Mouse (Mus musculus): ENCODE results near the gene Mtfr1l. TPM values are rescaled to one million over a fixed set of nuclear protein-coding genes. Genes with fewer than 3 reads are reported as not detected.

Gene Mtfr1l
- polyA plus RNA-seq, 1 experiment from 2014 or later: 130 TPM

DNA sequence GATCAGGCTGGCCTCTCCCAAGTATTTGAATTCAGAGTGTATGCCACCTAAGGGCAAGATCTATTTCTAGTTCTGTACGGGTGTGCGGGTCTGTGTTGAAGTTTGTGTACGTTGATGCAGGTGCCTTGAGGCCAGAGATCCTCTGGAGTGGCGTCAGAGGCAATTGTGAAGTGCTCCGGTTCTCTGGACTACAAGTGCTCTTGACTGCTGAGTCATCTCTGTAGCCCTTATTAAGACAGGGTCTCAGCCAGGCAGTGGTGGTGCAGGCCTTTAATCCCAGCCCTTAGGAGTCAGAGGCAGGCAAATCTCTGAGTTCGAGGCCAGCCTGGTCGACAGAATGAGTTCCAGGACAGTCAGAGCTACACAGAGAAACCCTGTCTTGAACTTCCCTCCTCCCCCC, 19.6 kb downstream of the Mtfr1l start:
- 83% methylated on average over 7 of the region's 7 CpGs for WGBS
- Histone ChIP-seq H3K9ac (ENCODE audit: low read depth, low read length) (no peak overlapping the region), H3K4me1 (ENCODE audit: control insufficient read depth, insufficient read depth, low read length) (peaks cover 17% of the 10 kb centered on the region), H3K4me3 (ENCODE audit: low read length) (no peak overlapping the region), H3K36me3 (ENCODE audit: control insufficient read depth, insufficient read depth, low read length) (0 out of 2 replicates have a peak, but pooled peaks cover 6% of the 10 kb centered on the region), H3K27me3 (ENCODE audit: control insufficient read depth, insufficient read depth, low read length) (no peaks in the 10 kb centered on the region), H3K4me2 (replicated peaks; ENCODE audit: low read depth, low read length) (no peak overlapping the region), H3K9me3 (ENCODE audit: control insufficient read depth, low read length) (no peaks in the 10 kb centered on the region), H3K27ac (ENCODE audit: low read depth, low read length) (no peak overlapping the region)
- no peak for ATAC-seq (ENCODE audit: low FRiP score, low TSS enrichment)

- Histone ChIP-seq H3K9ac (ENCODE audit: low read depth, low read length) (no peak overlapping the region), H3K4me3 (ENCODE audit: low read length) (no peak overlapping the region), H3K4me1 (ENCODE audit: control insufficient read depth, insufficient read depth, low read length) (peaks cover 17% of the 10 kb centered on the region), H3K9me3 (ENCODE audit: control insufficient read depth, low read length) (no peaks in the 10 kb centered on the region), H3K27me3 (ENCODE audit: control insufficient read depth, insufficient read depth, low read length) (no peaks in the 10 kb centered on the region), H3K27ac (ENCODE audit: low read depth, low read length) (no peak overlapping the region), H3K4me2 (replicated peaks; ENCODE audit: low read depth, low read length) (no peak overlapping the region), H3K36me3 (ENCODE audit: control insufficient read depth, insufficient read depth, low read length) (no peaks in the 10 kb centered on the region)
- WGBS: 84% methylated on average over 11 of the region's 11 CpGs
- ATAC-seq (ENCODE audit: low FRiP score, low TSS enrichment): no peak
Measured at GRCm38 (mm10) chr4:134514309-134514930, 20.8 kb downstream of the Mtfr1l start.

- 0 out of 2 replicates have a peak, but pooled peaks have one; percentile 40 for ATAC-seq (ENCODE audit: low FRiP score, low TSS enrichment)
- Histone ChIP-seq H3K27me3 (ENCODE audit: control insufficient read depth, insufficient read depth, low read length) (no peaks in the 10 kb centered on the region), H3K9ac (ENCODE audit: low read depth, low read length) (peak overlapping the region; percentile 34; the same call in 1 of the 2 replicates), H3K4me2 (replicated peaks; ENCODE audit: low read depth, low read length) (peak overlapping the region; percentile 43), H3K4me3 (ENCODE audit: low read length) (peak overlapping the region; percentile 16; the same call in 1 of the 2 replicates), H3K36me3 (ENCODE audit: control insufficient read depth, insufficient read depth, low read length) (no peaks in the 10 kb centered on the region), H3K4me1 (ENCODE audit: control insufficient read depth, insufficient read depth, low read length) (peaks cover 17% of the 10 kb centered on the region), H3K27ac (ENCODE audit: low read depth, low read length) (no peak overlapping the region), H3K9me3 (ENCODE audit: control insufficient read depth, low read length) (no peaks in the 10 kb centered on the region)
- WGBS: 15% methylated on average over 15 of the region's 15 CpGs
Measured at GRCm38 (mm10) chr4:134512798-134513197, 22.4 kb downstream of the Mtfr1l start.

GRCm38 (mm10) chr4:134511730-134512129, 23.5 kb downstream of the Mtfr1l start:
- Histone ChIP-seq H3K4me1 (ENCODE audit: control insufficient read depth, insufficient read depth, low read length) (peaks cover 13% of the 10 kb centered on the region), H3K9ac (ENCODE audit: low read depth, low read length) (peak overlapping the region; percentile 58; the same call in 1 of the 2 replicates), H3K9me3 (ENCODE audit: control insufficient read depth, low read length) (no peaks in the 10 kb centered on the region), H3K36me3 (ENCODE audit: control insufficient read depth, insufficient read depth, low read length) (no peaks in the 10 kb centered on the region), H3K4me2 (replicated peaks; ENCODE audit: low read depth, low read length) (peak overlapping the region; percentile 67), H3K4me3 (ENCODE audit: low read length) (peak overlapping the region; percentile 52), H3K27me3 (ENCODE audit: control insufficient read depth, insufficient read depth, low read length) (no peaks in the 10 kb centered on the region), H3K27ac (ENCODE audit: low read depth, low read length) (no peak overlapping the region)
- ATAC-seq (ENCODE audit: low FRiP score, low TSS enrichment): no peak
- WGBS: 76% methylated on average over 6 of the region's 6 CpGs

GRCm38 (mm10) chr4:134510845-134511411, 24.3 kb downstream of the Mtfr1l start, which contains the start of gene Aunip:
Aunip (plus strand) TSS chr4:134510999.
- Histone ChIP-seq H3K27me3 (ENCODE audit: control insufficient read depth, insufficient read depth, low read length) (no peaks in the 10 kb centered on the region), H3K4me1 (ENCODE audit: control insufficient read depth, insufficient read depth, low read length) (peaks cover 13% of the 10 kb centered on the region), H3K36me3 (ENCODE audit: control insufficient read depth, insufficient read depth, low read length) (no peaks in the 10 kb centered on the region), H3K9ac (ENCODE audit: low read depth, low read length) (peak within 1 kb of the TSS; percentile 58), H3K27ac (ENCODE audit: low read depth, low read length) (no peak within 1 kb of the TSS), H3K9me3 (ENCODE audit: control insufficient read depth, low read length) (no peaks in the 10 kb centered on the region), H3K4me2 (replicated peaks; ENCODE audit: low read depth, low read length) (peak within 1 kb of the TSS; percentile 67), H3K4me3 (ENCODE audit: low read length) (peak within 1 kb of the TSS; percentile 52)
- WGBS: under 1% methylated on average over 42 of the region's 42 CpGs
- peak; percentile 95 for ATAC-seq (ENCODE audit: low FRiP score, low TSS enrichment)

GRCm38 (mm10) chr4:134510396-134510795, 24.8 kb downstream of the Mtfr1l start:
- Histone ChIP-seq H3K36me3 (ENCODE audit: control insufficient read depth, insufficient read depth, low read length) (no peaks in the 10 kb centered on the region), H3K27me3 (ENCODE audit: control insufficient read depth, insufficient read depth, low read length) (no peaks in the 10 kb centered on the region), H3K4me3 (ENCODE audit: low read length) (peak overlapping the region; percentile 52), H3K4me1 (ENCODE audit: control insufficient read depth, insufficient read depth, low read length) (peaks cover 13% of the 10 kb centered on the region), H3K9me3 (ENCODE audit: control insufficient read depth, low read length) (no peaks in the 10 kb centered on the region), H3K9ac (ENCODE audit: low read depth, low read length) (no peak overlapping the region), H3K27ac (ENCODE audit: low read depth, low read length) (no peak overlapping the region), H3K4me2 (replicated peaks; ENCODE audit: low read depth, low read length) (peak overlapping the region; percentile 67; the same call in 1 of the 2 replicates)
- no peak for ATAC-seq (ENCODE audit: low FRiP score, low TSS enrichment)
- WGBS: 74% methylated on average over 4 of the region's 4 CpGs

- Histone ChIP-seq H3K36me3 (ENCODE audit: control insufficient read depth, insufficient read depth, low read length) (no peaks in the 10 kb centered on the region), H3K4me1 (ENCODE audit: control insufficient read depth, insufficient read depth, low read length) (peaks cover 5% of the 10 kb centered on the region; the same call in 1 of the 2 replicates), H3K4me3 (ENCODE audit: low read length) (no peak overlapping the region), H3K9me3 (ENCODE audit: control insufficient read depth, low read length) (peaks cover 5% of the 10 kb centered on the region; the same call in 1 of the 2 replicates), H3K27ac (ENCODE audit: low read depth, low read length) (no peak overlapping the region), H3K9ac (ENCODE audit: low read depth, low read length) (no peak overlapping the region), H3K27me3 (ENCODE audit: control insufficient read depth, insufficient read depth, low read length) (no peaks in the 10 kb centered on the region), H3K4me2 (replicated peaks; ENCODE audit: low read depth, low read length) (no peak overlapping the region)
- WGBS: 91% methylated on average over 19 of the region's 19 CpGs
- no peak for ATAC-seq (ENCODE audit: low FRiP score, low TSS enrichment)
Measured at GRCm38 (mm10) chr4:134506713-134507112, 28.5 kb downstream of the Mtfr1l start.

DNA sequence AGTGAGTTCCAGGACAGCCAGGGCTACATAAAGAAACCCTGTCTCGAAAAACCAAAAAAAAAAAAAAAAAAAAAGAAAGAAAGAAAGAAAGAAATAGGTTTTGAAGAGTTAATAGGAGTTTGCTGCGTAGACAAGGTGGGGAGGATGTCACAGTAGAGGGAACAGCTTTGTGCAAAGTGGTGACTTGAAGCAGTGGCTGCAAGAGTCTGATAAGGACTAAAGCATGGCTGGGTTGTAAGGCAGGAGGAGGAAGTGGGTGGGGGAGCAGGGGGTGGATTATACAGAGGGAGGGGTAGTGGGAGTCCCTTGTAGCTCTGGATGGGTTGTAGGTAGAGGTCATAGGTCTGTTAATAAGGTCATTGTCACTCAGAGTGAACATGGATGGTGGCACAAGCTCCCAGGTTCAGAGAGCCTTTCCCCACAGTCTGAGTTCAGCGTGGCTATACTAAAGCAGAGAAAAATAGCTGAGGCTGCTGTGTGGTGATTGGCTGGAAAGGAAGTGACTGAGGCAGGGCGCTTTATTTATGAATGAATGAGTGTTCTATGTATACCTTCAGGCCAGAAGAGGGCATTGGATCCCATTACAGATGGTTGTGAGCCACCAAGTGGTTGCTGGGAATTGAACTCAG, 29.1 kb downstream of the Mtfr1l start:
- Histone ChIP-seq H3K9ac (ENCODE audit: low read depth, low read length) (no peak overlapping the region), H3K4me1 (ENCODE audit: control insufficient read depth, insufficient read depth, low read length) (no peaks in the 10 kb centered on the region), H3K4me3 (ENCODE audit: low read length) (no peak overlapping the region), H3K27me3 (ENCODE audit: control insufficient read depth, insufficient read depth, low read length) (no peaks in the 10 kb centered on the region), H3K9me3 (ENCODE audit: control insufficient read depth, low read length) (peaks cover 5% of the 10 kb centered on the region; the same call in 1 of the 2 replicates), H3K36me3 (ENCODE audit: control insufficient read depth, insufficient read depth, low read length) (no peaks in the 10 kb centered on the region), H3K4me2 (replicated peaks; ENCODE audit: low read depth, low read length) (no peak overlapping the region), H3K27ac (ENCODE audit: low read depth, low read length) (no peak overlapping the region)
- no peak for ATAC-seq (ENCODE audit: low FRiP score, low TSS enrichment)
- WGBS: 90% methylated on average over 3 of the region's 4 CpGs

DNA sequence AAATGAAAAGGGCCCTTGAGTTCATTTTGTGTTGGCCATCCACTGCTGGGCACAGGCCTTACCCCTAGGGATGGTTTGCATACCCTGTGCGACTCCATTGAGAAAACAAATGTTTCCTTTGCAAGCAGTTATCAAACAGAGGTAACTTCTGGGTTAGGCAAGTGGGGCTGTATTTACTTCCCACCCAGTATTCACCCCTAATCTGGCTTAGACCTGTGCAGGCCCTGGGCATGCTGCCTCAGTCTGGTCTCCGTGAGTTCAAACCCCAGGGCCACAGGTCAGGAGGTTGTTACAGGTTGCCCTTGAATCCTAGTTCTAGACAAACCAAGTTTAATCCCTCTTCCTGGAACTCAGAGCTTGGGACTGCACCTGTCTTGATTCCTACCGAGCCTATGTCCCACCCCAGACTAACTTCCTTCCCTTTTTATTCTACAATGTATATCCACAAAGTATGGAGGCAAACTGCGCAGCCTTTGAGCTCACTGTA, 29.8 kb downstream of the Mtfr1l start:
- H3K27ac ChIP-seq (ENCODE audit: low read depth, low read length): no peak overlapping the region
- H3K9me3 ChIP-seq (ENCODE audit: control insufficient read depth, low read length): peaks cover 5% of the 10 kb centered on the region; the same call in 1 of the 2 replicates
- no peak overlapping the region for H3K4me2 ChIP-seq (replicated peaks; ENCODE audit: low read depth, low read length)
- H3K4me1 ChIP-seq (ENCODE audit: control insufficient read depth, insufficient read depth, low read length): no peaks in the 10 kb centered on the region
- 86% methylated on average over 4 of the region's 4 CpGs for WGBS
- H3K36me3 ChIP-seq (ENCODE audit: control insufficient read depth, insufficient read depth, low read length): no peaks in the 10 kb centered on the region
- no peaks in the 10 kb centered on the region for H3K27me3 ChIP-seq (ENCODE audit: control insufficient read depth, insufficient read depth, low read length)
- no peak for ATAC-seq (ENCODE audit: low FRiP score, low TSS enrichment)
- no peak overlapping the region for H3K4me3 ChIP-seq (ENCODE audit: low read length)
- H3K9ac ChIP-seq (ENCODE audit: low read depth, low read length): no peak overlapping the region

All from kidney, embryonic 14.5 days (tissue).